Mouse (Mus musculus) lung, embryonic 16.5 days (tissue): ENCODE results near the gene Mrtfb. TPM values are rescaled to one million over a fixed set of nuclear protein-coding genes. Genes with fewer than 3 reads are reported as not detected.

Source experiments
- ATAC-seq: fragments of 200-750 bp; cut with Nextera tagmentation; 2 replicates; pipeline ENCODE4 v1.8.0; 2017; ENCODE audit warnings: low read depth, mild to moderate bottlenecking, moderate library complexity
- H3K27ac ChIP-seq: fragments of 300-500 bp; sonication (generic); 2 replicates; pipeline ENCODE4 v1.5.1; 2014; ENCODE audit warnings: mild to moderate bottlenecking, control low read depth, low read length
- H3K27me3 ChIP-seq: fragments of 300-500 bp; sonication (generic); 2 replicates; pipeline ENCODE4 v1.6.1; 2014; ENCODE audit warnings: low read depth, low read length, mixed read lengths; ENCODE audit not compliant: control insufficient read depth, insufficient read depth
- H3K36me3 ChIP-seq: fragments of 300-500 bp; sonication (generic); 2 replicates; pipeline ENCODE4 v1.6.1; 2014; ENCODE audit warnings: low read length; ENCODE audit not compliant: control insufficient read depth, insufficient read depth
- H3K4me1 ChIP-seq: fragments of 300-500 bp; sonication (generic); replicated peaks from 2 replicates; pipeline ENCODE4 v1.6.1; 2014; ENCODE audit warnings: low read length, mixed read lengths; ENCODE audit not compliant: control insufficient read depth, insufficient read depth
- H3K4me2 ChIP-seq: fragments of 300-500 bp; sonication (generic); 2 replicates; pipeline ENCODE4 v1.6.1; 2014; ENCODE audit warnings: low read depth, low read length, control low read depth
- H3K4me3 ChIP-seq: fragments of 300-500 bp; sonication (generic); 2 replicates; pipeline ENCODE4 v1.5.1; 2014; ENCODE audit warnings: mild to moderate bottlenecking, low read length, control low read depth
- H3K9ac ChIP-seq: fragments of 300-500 bp; sonication (generic); 2 replicates; pipeline ENCODE4 v1.6.1; 2014; ENCODE audit warnings: low read length, control low read depth
- H3K9me3 ChIP-seq: fragments of 300-500 bp; sonication (generic); 2 replicates; pipeline ENCODE4 v1.6.1; 2016; ENCODE audit warnings: low read length; ENCODE audit not compliant: control insufficient read depth
- WGBS: fragments of 180-500 bp; shearing (Covaris S2); extraction: QIAGEN DNeasy Blood & Tissue Kit; methylation state at CpG from one replicate; pipeline ENCODE4 v1.1.7; 2014; 5-methylcytosine and 5-hydroxymethylcytosine counted together
- polyA plus RNA-seq: library from polyadenylated mRNA; unstranded; fragments of >200 nt; fragmentation: Nextera tagmentation; extraction: Ambion mirVana; gene quantifications from 2 replicates; pipeline ENCODE4 v1.2.1, GENCODE M21; 2015

The Mrtfb gene
- polyA plus RNA-seq, 1 experiment from 2014 or later = 24.3 TPM

GRCm38 (mm10) chr16:13426831-13427589 lies 170.7 kb downstream of the Mrtfb start:
- Histone ChIP-seq H3K4me3 (no peak overlapping the region), H3K4me1 (peaks cover 2% of the 10 kb centered on the region; the same call in 1 of the 2 replicates), H3K27me3 (no peaks in the 10 kb centered on the region), H3K9me3 (no peaks in the 10 kb centered on the region), H3K36me3 (no peaks in the 10 kb centered on the region), H3K4me2 (no peak overlapping the region), H3K9ac (no peak overlapping the region), H3K27ac (no peak overlapping the region)
- WGBS = 78% methylated on average over 10 of the region's 10 CpGs
- no peak for ATAC-seq

- Histone ChIP-seq H3K27me3 (no peaks in the 10 kb centered on the region), H3K27ac (no peak overlapping the region), H3K9me3 (no peaks in the 10 kb centered on the region), H3K9ac (no peak overlapping the region), H3K4me1 (peaks cover 2% of the 10 kb centered on the region; the same call in 1 of the 2 replicates), H3K4me3 (no peak overlapping the region), H3K4me2 (no peak overlapping the region), H3K36me3 (no peaks in the 10 kb centered on the region)
- WGBS = 67% methylated on average over 5 of the region's 5 CpGs
- no peak for ATAC-seq
Measured at GRCm38 (mm10) chr16:13428077-13428476, 171.8 kb downstream of the Mrtfb start.

DNA sequence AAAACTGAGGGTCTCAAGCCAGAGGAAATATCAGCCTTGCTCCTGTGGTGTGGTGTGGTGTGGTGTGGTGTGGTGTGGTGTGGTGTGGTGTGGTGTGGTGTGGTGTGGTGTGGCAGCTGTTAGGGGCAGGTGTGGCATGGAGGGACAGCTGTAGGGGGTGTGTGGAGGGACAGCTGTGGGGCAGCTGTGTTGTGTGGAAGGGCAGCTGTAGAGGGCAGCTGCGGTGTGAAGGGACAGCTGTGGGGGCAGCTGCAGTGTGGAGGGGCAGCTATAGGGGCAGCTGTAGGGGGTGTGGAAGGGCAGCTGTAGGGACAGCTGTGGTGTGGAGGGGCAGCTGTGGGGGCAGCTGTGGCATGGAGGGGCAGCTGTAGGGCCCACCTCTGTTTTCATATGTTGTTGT lies 172.5 kb downstream of the Mrtfb start:
- Histone ChIP-seq H3K4me3 (no peak overlapping the region), H3K27me3 (no peaks in the 10 kb centered on the region), H3K4me1 (peaks cover 2% of the 10 kb centered on the region; the same call in 1 of the 2 replicates), H3K27ac (no peak overlapping the region), H3K4me2 (no peak overlapping the region), H3K9ac (no peak overlapping the region), H3K9me3 (no peaks in the 10 kb centered on the region), H3K36me3 (no peaks in the 10 kb centered on the region)
- 87% methylated on average over 1 of the region's 1 CpGs for WGBS
- ATAC-seq = no peak

DNA sequence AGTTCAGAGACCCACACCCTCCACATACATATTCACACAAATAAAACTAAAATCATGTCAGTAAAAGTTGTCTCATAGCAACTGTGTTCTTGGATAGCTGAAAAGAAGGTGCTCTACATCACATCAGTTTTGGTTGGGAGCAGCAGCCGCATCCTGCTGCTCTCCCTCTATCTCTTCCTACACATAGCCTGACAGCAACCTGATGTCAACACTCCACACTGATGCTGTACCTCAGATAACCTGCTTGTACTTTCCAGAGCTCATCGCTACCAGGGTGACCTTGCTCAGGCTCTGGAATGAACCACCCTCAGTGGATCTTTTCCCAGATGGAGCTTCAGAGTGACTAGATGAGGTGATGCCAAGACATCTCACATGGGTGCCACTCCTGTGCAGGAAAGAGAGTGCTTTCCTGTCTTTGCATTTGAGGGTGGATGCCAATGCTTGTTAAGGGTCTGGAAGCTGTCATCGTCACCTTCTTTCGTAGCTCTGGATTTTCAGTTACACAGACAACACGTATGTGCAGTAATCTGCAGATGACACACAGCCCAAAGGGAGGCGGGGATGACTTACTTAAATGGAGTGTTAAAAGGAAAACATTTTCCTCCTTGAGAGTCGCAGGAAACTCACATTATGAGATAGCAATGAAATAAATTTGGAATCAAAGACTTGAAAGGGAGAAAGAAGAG lies 173.8 kb downstream of the Mrtfb start:
- peaks cover 2% of the 10 kb centered on the region; the same call in 1 of the 2 replicates for H3K4me1 ChIP-seq
- H3K36me3 ChIP-seq = no peaks in the 10 kb centered on the region
- no peaks in the 10 kb centered on the region for H3K9me3 ChIP-seq
- H3K4me3 ChIP-seq = no peak overlapping the region
- WGBS = 45% methylated on average over 7 of the region's 7 CpGs
- peak; percentile 72 for ATAC-seq
- H3K27ac ChIP-seq = no peak overlapping the region
- no peaks in the 10 kb centered on the region for H3K27me3 ChIP-seq
- no peak overlapping the region for H3K9ac ChIP-seq
- H3K4me2 ChIP-seq = no peak overlapping the region

DNA sequence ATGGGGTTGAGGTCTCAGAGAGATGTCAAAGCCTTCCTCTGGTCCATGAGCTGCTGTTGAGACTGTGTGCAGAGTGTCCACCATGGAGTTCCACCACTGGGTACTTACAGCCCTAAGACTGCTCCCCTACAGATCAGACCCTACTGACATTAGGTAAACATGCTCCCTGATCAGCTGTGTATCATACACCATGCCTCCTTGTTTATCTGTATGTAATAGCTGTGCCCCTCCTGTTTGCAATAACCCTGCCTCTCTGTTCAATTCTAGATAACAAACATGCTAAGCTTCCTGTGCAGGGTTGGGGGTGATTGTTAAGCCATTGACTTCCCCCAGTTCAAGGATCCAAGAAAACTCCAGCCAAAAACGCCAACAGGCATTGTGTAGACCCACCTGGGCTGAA lies 174.7 kb downstream of the Mrtfb start:
- H3K4me3 ChIP-seq = no peak overlapping the region
- no peaks in the 10 kb centered on the region for H3K27me3 ChIP-seq
- H3K4me1 ChIP-seq = peaks cover 2% of the 10 kb centered on the region; the same call in 1 of the 2 replicates
- H3K9ac ChIP-seq = no peak overlapping the region
- H3K36me3 ChIP-seq = no peaks in the 10 kb centered on the region
- no peaks in the 10 kb centered on the region for H3K9me3 ChIP-seq
- no peak overlapping the region for H3K27ac ChIP-seq
- no peak for ATAC-seq
- no peak overlapping the region for H3K4me2 ChIP-seq
- 58% methylated on average over 1 of the region's 1 CpGs for WGBS

DNA sequence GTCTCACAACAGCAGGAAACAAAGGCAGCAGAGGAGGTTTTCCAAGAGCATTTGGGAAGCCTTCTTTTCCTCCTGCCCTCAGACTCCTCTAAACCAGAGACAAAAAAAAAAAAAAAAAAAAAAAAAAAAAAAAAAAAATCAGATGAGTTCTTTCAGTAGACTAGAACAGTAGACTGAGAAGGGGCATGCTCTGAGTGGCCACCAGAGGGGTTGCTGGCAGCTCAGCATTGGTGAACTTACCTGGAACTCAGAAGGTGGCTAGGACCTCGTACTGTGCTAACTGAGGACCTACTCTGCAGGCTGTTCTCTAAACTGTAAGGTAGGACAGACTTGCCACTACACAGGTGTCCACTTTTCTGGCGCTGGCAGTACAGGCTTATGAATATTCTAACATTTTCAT lies 179.3 kb downstream of the Mrtfb start:
- Histone ChIP-seq H3K9me3 (no peaks in the 10 kb centered on the region), H3K27ac (no peak overlapping the region), H3K27me3 (no peaks in the 10 kb centered on the region), H3K4me1 (peaks cover 6% of the 10 kb centered on the region; the same call in 1 of the 2 replicates), H3K9ac (no peak overlapping the region), H3K36me3 (no peaks in the 10 kb centered on the region), H3K4me3 (no peak overlapping the region), H3K4me2 (no peak overlapping the region)
- ATAC-seq = no peak
- 75% methylated on average over 2 of the region's 2 CpGs for WGBS

- H3K27ac ChIP-seq = peak overlapping the region; percentile 48
- H3K4me2 ChIP-seq = peak overlapping the region; percentile 63
- peak; percentile 94 for ATAC-seq
- no peaks in the 10 kb centered on the region for H3K9me3 ChIP-seq
- no peaks in the 10 kb centered on the region for H3K27me3 ChIP-seq
- H3K4me1 ChIP-seq = 0 out of 2 replicates have a peak, but pooled peaks cover 5% of the 10 kb centered on the region
- H3K4me3 ChIP-seq = peak overlapping the region; percentile 54
- under 1% methylated on average over 58 of the region's 58 CpGs for WGBS
- H3K36me3 ChIP-seq = no peaks in the 10 kb centered on the region
- H3K9ac ChIP-seq = peak overlapping the region; percentile 48
Measured at GRCm38 (mm10) chr16:13437037-13437769, 180.9 kb downstream of the Mrtfb start.

DNA sequence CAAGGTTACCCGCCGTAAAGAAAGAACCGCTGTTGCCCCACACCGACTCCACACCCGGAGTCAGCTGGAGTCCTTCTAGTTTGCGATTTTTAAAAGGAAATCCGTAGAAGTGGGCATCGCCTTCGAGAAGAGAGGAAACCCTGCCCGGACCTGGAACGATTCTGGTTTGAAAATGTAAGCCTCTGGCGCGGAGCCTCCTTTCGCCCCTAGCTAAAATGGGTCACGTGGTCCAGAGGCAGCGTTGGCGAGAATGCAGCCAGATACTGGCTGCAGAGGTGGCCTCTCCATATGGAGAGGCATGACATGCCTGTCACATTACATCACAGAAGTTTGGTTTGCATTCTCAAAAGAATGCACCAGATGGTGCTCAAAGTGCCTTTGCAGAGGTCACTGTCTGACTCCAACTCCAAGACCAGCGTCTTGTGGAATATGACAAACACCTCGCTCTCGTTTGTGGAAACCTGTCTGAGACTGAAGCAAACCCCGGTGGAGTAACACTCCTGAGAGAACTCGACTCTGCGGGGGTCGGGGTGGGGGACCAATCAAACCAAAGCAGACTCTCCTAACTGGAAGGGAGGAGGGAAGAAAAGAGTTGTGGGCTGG lies 181.6 kb downstream of the Mrtfb start:
- under 1% methylated on average over 24 of the region's 24 CpGs for WGBS
- H3K36me3 ChIP-seq = no peaks in the 10 kb centered on the region
- H3K27ac ChIP-seq = peak overlapping the region; percentile 48
- peak overlapping the region; percentile 54 for H3K4me3 ChIP-seq
- H3K27me3 ChIP-seq = no peaks in the 10 kb centered on the region
- peak overlapping the region; percentile 59 for H3K4me2 ChIP-seq
- H3K9ac ChIP-seq = peak overlapping the region; percentile 43
- no peaks in the 10 kb centered on the region for H3K9me3 ChIP-seq
- 0 out of 2 replicates have a peak, but pooled peaks cover 5% of the 10 kb centered on the region for H3K4me1 ChIP-seq
- ATAC-seq = peak; percentile 73
